ENCODE assay signal across 21 mouse cellular contexts in genomic region chr7:37496491-37496890, GRCm38 (mm10).
DNase-seq lines count a peak whose midpoint lies in the region; ATAC-seq and TF ChIP-seq lines count a peak whose summit lies in the region.
"Had no signal": no experiment of that assay in that cellular context is flagged by ENCODE, and none has a peak within 500 bp of the region (broad histone marks: within the 10 kb centered on the region; RNA-seq: fewer than 3 reads in every experiment).

No protein-coding gene starts in this region.

- H3K9ac ChIP-seq in kidney, embryonic 16.5 days (replicated peaks; ENCODE audit: low read length), result no peak overlapping the region
- no peak overlapping the region for H3K9ac ChIP-seq in lung, embryonic 15.5 days
- no peak overlapping the region for H3K9ac ChIP-seq in midbrain, embryonic 11.5 days (ENCODE audit: low read length)
- no peak overlapping the region for H3K9ac ChIP-seq in midbrain, embryonic 13.5 days (replicated peaks)
- H3K9ac ChIP-seq in stomach, postnatal 0 days (ENCODE audit: low read length), result no peak overlapping the region
- H3K9ac ChIP-seq: embryonic facial prominence, embryonic 13.5 days; forebrain, embryonic 12.5 days; heart, embryonic 15.5 days had no signal

- 48% methylated on average over 9 of the region's 9 CpGs for WGBS in kidney, embryonic 16.5 days
- 39% methylated on average over 9 of the region's 9 CpGs for WGBS in lung, embryonic 15.5 days
- WGBS in midbrain, embryonic 11.5 days, result 55% methylated on average over 9 of the region's 9 CpGs
- 52% methylated on average over 9 of the region's 9 CpGs for WGBS in midbrain, embryonic 13.5 days
- WGBS in stomach, postnatal 0 days, result 35% methylated on average over 9 of the region's 9 CpGs

- ATAC-seq in kidney, embryonic 16.5 days (ENCODE audit: low FRiP score, low TSS enrichment), result peak; percentile 37; the same call in 1 of the 2 replicates
- peak; percentile 59; the same call in 1 of the 2 replicates for ATAC-seq in lung, embryonic 15.5 days (ENCODE audit: borderline replicate concordance, extremely low read depth, low FRiP score, low TSS enrichment)
- ATAC-seq in midbrain, embryonic 11.5 days (ENCODE audit: low FRiP score), result 0 out of 2 replicates have a peak, but pooled peaks have one; percentile 24
- no peak for ATAC-seq in midbrain, embryonic 13.5 days
- peak; percentile 68; the same call in 1 of the 2 replicates for ATAC-seq in stomach, postnatal 0 days (ENCODE audit: low FRiP score, low TSS enrichment)
- ATAC-seq: forebrain, embryonic 16.5 days had no signal

- no peak overlapping the region for H3K4me3 ChIP-seq in kidney, embryonic 16.5 days (ENCODE audit: low read length)
- no peak overlapping the region for H3K4me3 ChIP-seq in lung, embryonic 15.5 days
- no peak overlapping the region for H3K4me3 ChIP-seq in midbrain, embryonic 11.5 days (ENCODE audit: low read depth, low read length)
- no peak overlapping the region for H3K4me3 ChIP-seq in midbrain, embryonic 13.5 days (replicated peaks)
- no peak overlapping the region for H3K4me3 ChIP-seq in stomach, postnatal 0 days (ENCODE audit: low read depth, low read length)
- H3K4me3 ChIP-seq: embryonic facial prominence, embryonic 13.5 days; forebrain, embryonic 12.5 days; heart, adult 2 months; heart, embryonic 15.5 days had no signal

- no peaks in the 10 kb centered on the region for H3K4me1 ChIP-seq in kidney, embryonic 16.5 days (ENCODE audit: insufficient read depth, low read length)
- H3K4me1 ChIP-seq in lung, embryonic 15.5 days, result no peaks in the 10 kb centered on the region
- peaks cover 5% of the 10 kb centered on the region; the same call in 1 of the 2 replicates for H3K4me1 ChIP-seq in midbrain, embryonic 11.5 days (ENCODE audit: control insufficient read depth, insufficient read depth, low read length)
- peaks cover 7% of the 10 kb centered on the region; the same call in 1 of the 2 replicates for H3K4me1 ChIP-seq in midbrain, embryonic 13.5 days (replicated peaks)
- no peaks in the 10 kb centered on the region for H3K4me1 ChIP-seq in stomach, postnatal 0 days (replicated peaks; ENCODE audit: control insufficient read depth, insufficient read depth)
- H3K4me1 ChIP-seq: heart, embryonic 15.5 days had no signal

- no peak for DNase-seq in kidney, postnatal 10 days
- no peak for DNase-seq in lung, postnatal 25 days (ENCODE audit: low spot score)
- DNase-seq in midbrain, embryonic 11.5 days (ENCODE audit: low spot score, missing footprints), result no peak
- no peak for DNase-seq in stomach, postnatal 0 days (ENCODE audit: low spot score)
- DNase-seq in natural killer cell, adult 2 months (ENCODE audit: low spot score in 2 of 2), result no peak
- DNase-seq: adrenal gland, adult 2 months; adrenal gland, postnatal 25 days; cerebellum, adult 18-20 months; cerebellum, adult 9-11 months; cerebellum, postnatal 36 days; gastrocnemius, postnatal 10 days; heart, adult 2 months; heart, postnatal 14 days had no signal

- no peaks in the 10 kb centered on the region for H3K27me3 ChIP-seq in kidney, embryonic 16.5 days (ENCODE audit: insufficient read depth, low read length)
- H3K27me3 ChIP-seq in lung, embryonic 15.5 days, result no peaks in the 10 kb centered on the region
- H3K27me3 ChIP-seq in midbrain, embryonic 11.5 days (ENCODE audit: control insufficient read depth, insufficient read depth, low read length), result no peaks in the 10 kb centered on the region
- H3K27me3 ChIP-seq in midbrain, embryonic 13.5 days, result no peaks in the 10 kb centered on the region
- H3K27me3 ChIP-seq in stomach, postnatal 0 days (ENCODE audit: control insufficient read depth, insufficient read depth, low read length), result no peaks in the 10 kb centered on the region
- H3K27me3 ChIP-seq: heart, embryonic 15.5 days had no signal

- no peak overlapping the region for H3K4me2 ChIP-seq in kidney, embryonic 16.5 days (replicated peaks; ENCODE audit: low read depth, low read length)
- H3K4me2 ChIP-seq in lung, embryonic 15.5 days, result no peak overlapping the region
- no peak overlapping the region for H3K4me2 ChIP-seq in midbrain, embryonic 11.5 days
- H3K4me2 ChIP-seq in midbrain, embryonic 13.5 days (replicated peaks), result no peak overlapping the region
- H3K4me2 ChIP-seq in stomach, postnatal 0 days (replicated peaks; ENCODE audit: low read depth), result no peak overlapping the region
- H3K4me2 ChIP-seq: embryonic facial prominence, embryonic 13.5 days; forebrain, embryonic 12.5 days; heart, embryonic 11.5 days; heart, embryonic 15.5 days had no signal

- no peak for TF ChIP-seq EP300 in stomach, postnatal 0 days (optimal IDR thresholded peaks at IDR 0.05)

- no peak for TF ChIP-seq CTCF in stomach, postnatal 0 days (IDR thresholded peaks at IDR 0.05; ENCODE audit: low read depth)

- peak overlapping the region; percentile 59 for H3K27ac ChIP-seq in kidney, embryonic 16.5 days (ENCODE audit: low read length)
- no peak overlapping the region for H3K27ac ChIP-seq in lung, embryonic 15.5 days
- H3K27ac ChIP-seq in midbrain, embryonic 11.5 days (ENCODE audit: low read depth, low read length), result no peak overlapping the region
- H3K27ac ChIP-seq in midbrain, embryonic 13.5 days, result no peak overlapping the region
- peak overlapping the region; percentile 61 for H3K27ac ChIP-seq in stomach, postnatal 0 days (replicated peaks)
- H3K27ac ChIP-seq: embryonic facial prominence, embryonic 13.5 days; forebrain, embryonic 12.5 days; heart, adult 2 months; heart, embryonic 15.5 days had no signal

- no peaks in the 10 kb centered on the region for H3K9me3 ChIP-seq in kidney, embryonic 16.5 days (ENCODE audit: low read length)
- H3K9me3 ChIP-seq in lung, embryonic 15.5 days, result no peaks in the 10 kb centered on the region
- H3K9me3 ChIP-seq in midbrain, embryonic 11.5 days (ENCODE audit: control insufficient read depth, low read length), result no peaks in the 10 kb centered on the region
- no peaks in the 10 kb centered on the region for H3K9me3 ChIP-seq in midbrain, embryonic 13.5 days
- no peaks in the 10 kb centered on the region for H3K9me3 ChIP-seq in stomach, postnatal 0 days (ENCODE audit: control insufficient read depth, low read length)
- H3K9me3 ChIP-seq: embryonic facial prominence, embryonic 13.5 days; forebrain, embryonic 12.5 days; heart, embryonic 15.5 days had no signal

- H3K36me3 ChIP-seq in kidney, embryonic 16.5 days (ENCODE audit: insufficient read depth, low read length), result no peaks in the 10 kb centered on the region
- H3K36me3 ChIP-seq in lung, embryonic 15.5 days, result no peaks in the 10 kb centered on the region
- H3K36me3 ChIP-seq in midbrain, embryonic 11.5 days (ENCODE audit: control insufficient read depth, insufficient read depth, low read length), result no peaks in the 10 kb centered on the region; the same call in 1 of the 2 replicates
- 0 out of 2 replicates have a peak, but pooled peaks cover 1% of the 10 kb centered on the region for H3K36me3 ChIP-seq in midbrain, embryonic 13.5 days
- H3K36me3 ChIP-seq in stomach, postnatal 0 days (ENCODE audit: control insufficient read depth, insufficient read depth, low read length), result no peaks in the 10 kb centered on the region
- H3K36me3 ChIP-seq: embryonic facial prominence, embryonic 13.5 days; heart, embryonic 15.5 days had no signal

Comparison
In these comparisons a context has a peak if more than half of its experiments do, and no peak if none do; other contexts are left out.
1. H3K27ac ChIP-seq: peak in kidney, embryonic 16.5 days (single experiment) and stomach, postnatal 0 days (single experiment); none in lung, embryonic 15.5 days (single experiment), midbrain, embryonic 11.5 days (single experiment) and midbrain, embryonic 13.5 days (single experiment).